Mouse (Mus musculus) cerebellum, adult 2 months (tissue): ENCODE measurements around the gene Lbx1.

ENCODE experiments used
- CTCF ChIP-seq: fragments of 200-500 bp; IDR thresholded peaks from 2 replicates; pipeline ENCODE4 v1.5.1; 2011; ENCODE audit warnings: low read depth, mild to moderate bottlenecking, control low read depth, low read length, moderate library complexity, borderline replicate concordance; ENCODE audit not compliant: insufficient read depth
- POLR2A ChIP-seq: fragments of 200-500 bp; IDR thresholded peaks from 2 replicates; pipeline ENCODE4 v1.6.1; 2011; ENCODE audit warnings: low read length, control low read depth, borderline replicate concordance; ENCODE audit not compliant: insufficient read depth

DNA sequence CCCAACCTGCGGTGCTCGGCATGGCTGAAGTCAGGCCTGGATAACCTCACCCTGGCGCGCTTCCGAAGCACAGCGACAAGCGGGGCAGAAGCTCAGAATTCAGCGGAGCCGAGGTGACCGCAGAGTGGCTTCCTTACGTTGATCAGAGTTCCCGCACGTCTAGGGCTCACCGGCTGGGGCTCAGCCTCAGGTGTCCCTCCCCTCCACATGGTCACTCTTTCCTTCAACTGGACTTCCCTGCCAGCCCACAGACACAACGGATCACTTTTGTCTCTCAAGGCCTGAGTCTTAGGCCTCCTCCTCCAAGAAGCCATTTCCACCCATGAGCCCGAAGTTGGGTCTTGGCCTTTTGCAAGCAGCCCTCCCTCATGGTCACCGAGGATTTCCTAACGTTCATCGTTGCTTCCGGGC, 5.4 kb downstream of the Lbx1 start:
- TF ChIP-seq POLR2A: no peak
- no peak for TF ChIP-seq CTCF
